Mouse (Mus musculus): ENCODE data around the gene Arhgap22.

GRCm38 (mm10) chr14:33363611-33364010 lies 149.8 kb downstream of the Arhgap22 start:
- no peak for TF ChIP-seq ZNF384 (IDR thresholded peaks at IDR 0.05; ENCODE audit: low read depth, low read length)
- no peak for TF ChIP-seq CHD2 (IDR thresholded peaks at IDR 0.05; ENCODE audit: low read depth, low read length)
